Mouse (Mus musculus) liver, adult 2 months (tissue): ENCODE results near the gene Gpat2.

Experiments
- CTCF ChIP-seq: fragments of 200-500 bp; IDR thresholded peaks from 2 replicates; pipeline ENCODE4 v1.5.1; 2011; ENCODE audit warnings: low read depth, low read length, control low read depth
- POLR2A ChIP-seq: fragments of 200-500 bp; IDR thresholded peaks from 2 replicates; pipeline ENCODE4 v1.6.1; 2011; ENCODE audit warnings: low read length, control low read depth; ENCODE audit not compliant: insufficient read depth; ENCODE audit errors: extremely low read depth

GRCm38 (mm10) chr2:127472279-127472678 lies 47.3 kb downstream of the Gpat2 start:
- TF ChIP-seq CTCF (no peak), POLR2A (no peak)
